Mouse (Mus musculus): Measurements from ENCODE around the gene Arhgap45. TPM values are rescaled to one million over a fixed set of nuclear protein-coding genes. Genes with fewer than 3 reads are reported as not detected.
"Not testable (repeated sequence)": the region's sequence is repeated elsewhere in the genome, so short reads cannot be mapped to it uniquely, and the experiment has no call there.

Arhgap45 gene
- polyA plus RNA-seq, 2 experiments, result 7.9 to 20.9 TPM

DNA sequence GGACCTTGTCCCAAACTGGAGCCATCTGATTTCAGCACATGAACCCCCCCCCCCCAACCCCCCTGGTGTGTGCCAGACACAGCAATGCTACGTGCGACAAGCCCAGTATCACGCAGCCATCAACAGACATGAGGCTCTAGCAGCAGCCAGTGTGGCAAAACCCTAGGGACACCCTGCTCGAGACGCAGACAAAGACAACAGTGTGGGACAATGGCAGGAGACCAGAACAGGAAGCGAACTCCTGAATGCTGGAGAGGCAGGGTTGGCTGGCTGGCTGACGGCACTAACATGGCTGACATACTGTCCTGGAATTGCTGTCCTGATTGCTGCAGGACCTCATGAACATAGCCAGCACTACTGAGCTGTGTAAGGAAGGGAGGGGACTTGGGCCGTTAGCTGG, 18.7 kb downstream of the Arhgap45 start:
- Histone ChIP-seq H3K4me2 (ENCODE audit: low read depth) (no peak overlapping the region), H3K9ac (replicated peaks) (no peak overlapping the region), H3K9me3 (ENCODE audit: control insufficient read depth, low read length) (no peaks in the 10 kb centered on the region), H3K27ac (no peak overlapping the region), H3K36me3 (replicated peaks; ENCODE audit: control insufficient read depth, insufficient read depth, low read depth) (peaks cover 28% of the 10 kb centered on the region), H3K27me3 (ENCODE audit: control insufficient read depth, insufficient read depth, low read length) (no peaks in the 10 kb centered on the region), H3K4me1 (replicated peaks; ENCODE audit: control insufficient read depth in 2 of 2, insufficient read depth in 2 of 2, low read length in 1 of 2) (peaks cover 15 to 21% of the 10 kb centered on the region in 2 experiments), H3K4me3 (ENCODE audit: insufficient read depth in 1 of 2, low read depth in 2 of 2, low read length in 2 of 2) (no peak overlapping the region)
- ATAC-seq (ENCODE audit: insufficient read depth) (no peak), DNase-seq (ENCODE audit: low read depth in 3 of 3, low spot score in 3 of 3) (no peak)
- 78% methylated on average over 8 of the region's 8 CpGs for WGBS (ENCODE audit: insufficient replicate concordance)
- TF ChIP-seq EP300 (IDR thresholded peaks at IDR 0.05; ENCODE audit: low read depth) (no peak), CTCF (IDR thresholded peaks at IDR 0.05; ENCODE audit: low read depth) (no peak)

DNA sequence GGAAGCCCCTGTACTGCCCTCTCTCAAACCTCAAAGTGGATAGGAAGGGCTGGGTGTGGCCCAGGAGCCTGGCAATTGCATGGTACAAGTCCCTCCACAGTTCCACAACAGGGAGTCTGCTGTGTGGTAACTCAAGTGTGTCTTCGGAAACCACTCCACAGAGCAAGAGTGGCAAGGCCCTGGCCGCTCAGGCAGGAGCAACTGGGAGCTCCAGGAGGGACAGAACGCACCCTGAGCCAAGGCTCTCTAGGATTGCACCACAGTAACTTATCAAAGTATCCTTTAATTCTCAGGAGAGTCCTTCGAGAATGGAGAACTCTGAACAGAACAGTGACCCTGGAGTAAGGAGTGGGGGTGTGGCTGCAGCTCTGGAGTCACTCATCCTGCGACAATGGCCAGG, 19.2 kb downstream of the Arhgap45 start:
- H3K36me3 ChIP-seq (replicated peaks; ENCODE audit: control insufficient read depth, insufficient read depth, low read depth), result peaks cover 28% of the 10 kb centered on the region
- TF ChIP-seq CTCF (IDR thresholded peaks at IDR 0.05; ENCODE audit: low read depth), result no peak
- TF ChIP-seq EP300 (IDR thresholded peaks at IDR 0.05; ENCODE audit: low read depth), result no peak
- no peak overlapping the region for H3K9ac ChIP-seq (replicated peaks)
- no peaks in the 10 kb centered on the region for H3K27me3 ChIP-seq (ENCODE audit: control insufficient read depth, insufficient read depth, low read length)
- ATAC-seq (ENCODE audit: insufficient read depth) (no peak), DNase-seq (ENCODE audit: low read depth in 3 of 3, low spot score in 3 of 3) (no peak)
- H3K27ac ChIP-seq, result no peak overlapping the region
- WGBS (ENCODE audit: insufficient replicate concordance), result 74% methylated on average over 5 of the region's 5 CpGs
- H3K4me1 ChIP-seq (replicated peaks; ENCODE audit: control insufficient read depth in 2 of 2, insufficient read depth in 2 of 2, low read length in 1 of 2), result peaks cover 16 to 22% of the 10 kb centered on the region in 2 experiments
- no peak overlapping the region for H3K4me2 ChIP-seq (ENCODE audit: low read depth)
- no peak overlapping the region for H3K4me3 ChIP-seq (ENCODE audit: insufficient read depth in 1 of 2, low read depth in 2 of 2, low read length in 2 of 2)
- no peaks in the 10 kb centered on the region for H3K9me3 ChIP-seq (ENCODE audit: control insufficient read depth, low read length)

DNA sequence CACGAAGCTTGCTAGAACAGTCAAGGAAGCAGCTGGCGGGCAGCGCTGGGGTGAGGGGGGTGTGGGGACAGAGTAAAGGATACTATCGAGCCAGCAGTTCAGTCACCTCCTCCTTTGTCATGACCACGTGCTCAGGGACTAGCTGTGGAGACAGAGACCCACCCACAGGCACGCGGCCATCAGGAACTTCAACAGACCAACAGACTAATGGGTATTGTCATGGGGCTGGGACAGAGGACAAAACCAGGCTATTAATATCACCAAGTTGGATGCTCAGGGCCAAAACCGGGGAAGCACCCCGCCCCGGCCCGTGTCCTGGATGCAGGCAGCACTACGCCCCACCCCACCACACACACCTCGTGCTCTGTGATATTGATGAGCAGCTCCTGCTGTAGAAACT, 20.4 kb downstream of the Arhgap45 start:
- Histone ChIP-seq H3K36me3 (replicated peaks; ENCODE audit: control insufficient read depth, insufficient read depth, low read depth) (peaks cover 28% of the 10 kb centered on the region), H3K27me3 (ENCODE audit: control insufficient read depth, insufficient read depth, low read length) (no peaks in the 10 kb centered on the region), H3K9ac (replicated peaks) (no peak overlapping the region), H3K4me1 (replicated peaks; ENCODE audit: control insufficient read depth in 2 of 2, insufficient read depth in 2 of 2, low read length in 1 of 2) (peaks cover 16 to 22% of the 10 kb centered on the region in 2 experiments), H3K4me3 (ENCODE audit: insufficient read depth in 1 of 2, low read depth in 2 of 2, low read length in 2 of 2) (no peak overlapping the region), H3K27ac (no peak overlapping the region), H3K9me3 (ENCODE audit: control insufficient read depth, low read length) (no peaks in the 10 kb centered on the region), H3K4me2 (ENCODE audit: low read depth) (no peak overlapping the region)
- DNase-seq (ENCODE audit: low read depth in 3 of 3, low spot score in 3 of 3), result no peak
- 86% methylated on average over 13 of the region's 13 CpGs for WGBS (ENCODE audit: insufficient replicate concordance)
- TF ChIP-seq CTCF (IDR thresholded peaks at IDR 0.05; ENCODE audit: low read depth) (no peak), EP300 (IDR thresholded peaks at IDR 0.05; ENCODE audit: low read depth) (no peak)
- no peak for ATAC-seq (ENCODE audit: insufficient read depth)

DNA sequence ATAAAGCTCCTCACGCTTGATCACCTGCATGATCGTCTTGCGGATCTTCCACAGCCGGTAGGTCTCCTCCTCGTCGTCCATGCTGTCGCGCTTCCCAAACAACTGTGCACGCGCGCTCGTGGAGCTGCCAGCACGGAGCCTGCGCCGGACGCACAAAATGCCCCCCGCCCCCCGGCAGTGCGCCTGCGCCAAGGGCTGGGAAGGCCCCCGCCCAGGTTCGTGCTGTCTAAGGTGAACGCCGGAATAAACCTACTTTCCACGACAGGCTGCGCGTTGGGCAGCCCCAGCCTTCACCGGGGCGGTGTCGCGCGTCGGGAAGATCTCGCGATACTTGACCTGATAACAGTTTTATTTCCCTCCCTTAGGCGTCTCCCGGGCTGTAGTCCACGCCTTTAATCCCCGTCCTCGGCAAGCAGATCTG, 23.1 kb downstream of the Arhgap45 start, which contains the start of gene Polr2e:
Polr2e (minus strand) TSS at position 237 of the 421 bp plus-strand sequence.
- Histone ChIP-seq H3K9me3 (ENCODE audit: control insufficient read depth, low read length) (no peaks in the 10 kb centered on the region), H3K4me2 (ENCODE audit: low read depth) (peak within 1 kb of the TSS; percentile 97), H3K36me3 (replicated peaks; ENCODE audit: control insufficient read depth, insufficient read depth, low read depth) (peaks cover 28% of the 10 kb centered on the region), H3K4me3 (ENCODE audit: insufficient read depth in 1 of 2, low read depth in 2 of 2, low read length in 2 of 2) (peak within 1 kb of the TSS; percentile 93 to 95), H3K4me1 (replicated peaks; ENCODE audit: control insufficient read depth in 2 of 2, insufficient read depth in 2 of 2, low read length in 1 of 2) (peaks cover 5 to 9% of the 10 kb centered on the region in 2 experiments), H3K27me3 (ENCODE audit: control insufficient read depth, insufficient read depth, low read length) (no peaks in the 10 kb centered on the region), H3K9ac (replicated peaks) (peak within 1 kb of the TSS; percentile 94), H3K27ac (peak within 1 kb of the TSS; percentile 63)
- peak; percentile 94 to 96 (median 94) for DNase-seq (ENCODE audit: low read depth in 3 of 3, low spot score in 3 of 3)
- peak; percentile 81 for TF ChIP-seq EP300 (IDR thresholded peaks at IDR 0.05; ENCODE audit: low read depth)
- TF ChIP-seq CTCF (IDR thresholded peaks at IDR 0.05; ENCODE audit: low read depth), result peak; percentile 39
- under 1% methylated on average over 40 of the region's 40 CpGs for WGBS (ENCODE audit: insufficient replicate concordance)
- ATAC-seq (ENCODE audit: insufficient read depth), result peak; percentile 98

DNA sequence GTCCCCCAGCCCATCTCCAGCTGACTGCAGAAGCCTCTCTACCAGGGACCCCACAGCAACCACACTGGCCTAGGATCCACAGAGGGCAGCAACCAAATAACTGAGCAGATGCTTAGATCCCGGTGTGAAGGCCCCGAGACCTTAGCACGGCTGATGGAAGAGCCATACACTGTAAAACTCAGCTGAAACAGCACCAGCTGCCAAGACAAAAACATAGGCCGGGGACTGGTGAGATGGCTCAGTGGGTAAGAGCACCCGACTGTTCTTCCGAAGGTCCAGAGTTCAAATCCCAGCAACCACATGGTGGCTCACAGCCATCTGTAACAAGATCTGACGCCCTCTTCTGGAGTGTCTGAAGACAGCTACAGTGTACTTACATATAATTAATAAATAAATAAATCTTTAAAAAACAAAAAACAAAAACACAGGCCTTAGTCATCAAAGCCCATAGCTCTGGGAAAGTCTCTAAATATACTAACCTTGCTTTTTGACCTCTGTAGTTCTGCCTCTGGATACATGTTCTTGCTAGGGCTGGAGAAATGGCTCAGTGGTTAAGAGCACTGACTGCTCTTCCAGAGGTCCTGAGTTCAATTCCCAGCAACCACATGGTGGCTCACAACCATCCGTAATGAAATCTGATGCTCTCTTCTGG, 25.1 kb downstream of the Arhgap45 start:
- not testable (repeated sequence) for DNase-seq (ENCODE audit: low read depth in 3 of 3, low spot score in 3 of 3); H3K27me3 ChIP-seq (ENCODE audit: control insufficient read depth, insufficient read depth, low read length); H3K4me2 ChIP-seq (ENCODE audit: low read depth); H3K9ac ChIP-seq (replicated peaks); ATAC-seq (ENCODE audit: insufficient read depth); H3K4me3 ChIP-seq (ENCODE audit: insufficient read depth in 1 of 2, low read depth in 2 of 2, low read length in 2 of 2); H3K9me3 ChIP-seq (ENCODE audit: control insufficient read depth, low read length); H3K4me1 ChIP-seq (replicated peaks; ENCODE audit: control insufficient read depth in 2 of 2, insufficient read depth in 2 of 2, low read length in 1 of 2); H3K27ac ChIP-seq
- WGBS (ENCODE audit: insufficient replicate concordance), result 78% methylated on average over 8 of the region's 8 CpGs
- H3K36me3 ChIP-seq (replicated peaks; ENCODE audit: control insufficient read depth, insufficient read depth, low read depth), result peaks cover 13% of the 10 kb centered on the region

Measured in liver, embryonic 14.5 days (tissue).